Mouse (Mus musculus) left cerebral cortex, adult 2 months (tissue): Measurements from ENCODE around the gene Mis12. TPM values are rescaled to one million over a fixed set of nuclear protein-coding genes. Genes with fewer than 3 reads are reported as not detected.

Source experiments
- DNase-seq, 2 experiments: peaks; one replicate each; pipeline ENCODE4 v3.0.0; 2021 to 2022; ENCODE audit warnings: low spot score in 2 of 2, mixed read lengths in 1 of 2; ENCODE audit errors: extremely low spot score in 1 of 2
- H3K27ac ChIP-seq: fragments of 200-600 bp; 2 replicates; pipeline ENCODE4 v1.8.1; 2022
- H3K4me3 ChIP-seq: fragments of 200-600 bp; 2 replicates; pipeline ENCODE4 v1.8.1; 2022
- CTCF ChIP-seq: fragments of 200-600 bp; IDR thresholded peaks from 2 replicates; pipeline ENCODE4 v1.8.1; 2022; ENCODE audit warnings: antibody characterized with exemption, mild to moderate bottlenecking, moderate library complexity
- intact Hi-C: fragments of 180-260 bp; cut with DNase I; formaldehyde crosslinking; loops from one replicate; pipeline ENCODE4 v1.15.1; 2025
- long read RNA-seq, 2 experiments: library from polyadenylated mRNA; stranded (forward); transcript quantifications; one replicate each; pipeline ENCODE4 v2.0.0; 2021; ENCODE audit warnings: borderline mapping rate in 2 of 2
- total RNA-seq, 2 experiments: library from RNA; stranded (reverse); gene quantifications; 2 replicates each; pipeline ENCODE4 v1.2.3; 2021

Gene Mis12
- 10 to 100 TPM; 18.6 to 18.9 TPM for total RNA-seq
- long read RNA-seq, experiment 1, transcript Mis12-201 (3 exons, 3,003 nt): major isoform, 14 of 18 reads
- long read RNA-seq, experiment 1, partial matches to known transcripts: 0 of 18 reads
- long read RNA-seq, experiment 1, other reads (novel, unspliced or antisense): 3 of 18 reads
- long read RNA-seq, experiment 2, transcript Mis12-201 (3 exons, 3,003 nt): major isoform, 14 of 14 reads
- long read RNA-seq, experiment 2, partial matches to known transcripts: 0 of 14 reads
- long read RNA-seq, experiment 2, other reads (novel, unspliced or antisense): 0 of 14 reads

DNA sequence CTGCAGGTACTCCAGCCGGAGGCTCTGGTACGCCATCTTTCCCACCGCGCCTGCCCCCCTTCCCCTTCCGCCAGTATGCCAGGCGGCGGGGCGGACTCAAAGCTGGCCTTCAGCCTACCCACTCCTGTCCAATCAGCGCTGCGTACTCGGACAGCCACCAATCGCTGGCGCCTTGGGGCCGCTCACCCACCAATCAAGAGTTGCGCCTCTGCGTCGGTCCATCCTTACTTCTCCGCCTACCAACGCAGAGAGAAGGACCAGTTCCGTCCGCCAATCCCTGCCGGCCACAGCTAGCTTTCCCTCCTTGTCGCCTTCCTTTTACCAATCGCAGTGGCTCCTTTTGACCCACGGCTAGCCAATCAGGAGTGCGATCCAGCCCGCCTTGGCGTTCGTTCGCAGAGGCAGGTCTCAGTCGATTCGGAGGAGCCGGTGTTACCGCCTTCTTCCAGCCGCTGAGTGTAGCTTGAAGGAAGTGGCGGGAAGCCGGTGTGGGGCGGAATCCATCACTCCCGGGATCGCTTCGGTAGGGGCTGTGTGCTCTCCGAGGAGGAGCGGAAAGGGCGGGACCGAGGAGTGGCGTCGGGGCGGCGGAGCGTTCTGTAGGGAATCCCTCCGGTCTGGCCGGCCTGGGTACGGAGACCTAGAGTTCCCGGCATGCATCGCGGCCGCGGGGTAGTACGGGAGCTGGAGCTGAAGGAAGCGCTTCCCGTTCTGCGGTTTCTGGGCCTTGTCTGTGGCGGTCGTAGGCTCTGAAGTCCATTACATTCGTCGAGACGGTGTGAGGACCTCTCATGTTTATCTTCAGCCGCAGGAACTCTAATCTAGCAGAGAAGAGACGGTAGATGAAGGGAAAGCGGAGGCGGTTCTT is at the start of gene Mis12, which contains the start of gene Derl2:
TSS of gene Mis12 (plus strand) at position 411 of the 868 bp plus-strand sequence.
TSS of gene Derl2 (minus strand) at position 641 of the 868 bp plus-strand sequence.
- Histone ChIP-seq H3K4me3 (peak within 1 kb of the TSS; percentile 78), H3K27ac (peak within 1 kb of the TSS; percentile 90)
- TF ChIP-seq CTCF: no peak; the same call in 1 of the 2 replicates
- DNase-seq: peak; percentile 96 to 99
- intact Hi-C loops: loop anchor here (1.0 kb wide), 1 partner anchor 15 kb away; the partner anchor contains the start of gene Dhx33

DNA sequence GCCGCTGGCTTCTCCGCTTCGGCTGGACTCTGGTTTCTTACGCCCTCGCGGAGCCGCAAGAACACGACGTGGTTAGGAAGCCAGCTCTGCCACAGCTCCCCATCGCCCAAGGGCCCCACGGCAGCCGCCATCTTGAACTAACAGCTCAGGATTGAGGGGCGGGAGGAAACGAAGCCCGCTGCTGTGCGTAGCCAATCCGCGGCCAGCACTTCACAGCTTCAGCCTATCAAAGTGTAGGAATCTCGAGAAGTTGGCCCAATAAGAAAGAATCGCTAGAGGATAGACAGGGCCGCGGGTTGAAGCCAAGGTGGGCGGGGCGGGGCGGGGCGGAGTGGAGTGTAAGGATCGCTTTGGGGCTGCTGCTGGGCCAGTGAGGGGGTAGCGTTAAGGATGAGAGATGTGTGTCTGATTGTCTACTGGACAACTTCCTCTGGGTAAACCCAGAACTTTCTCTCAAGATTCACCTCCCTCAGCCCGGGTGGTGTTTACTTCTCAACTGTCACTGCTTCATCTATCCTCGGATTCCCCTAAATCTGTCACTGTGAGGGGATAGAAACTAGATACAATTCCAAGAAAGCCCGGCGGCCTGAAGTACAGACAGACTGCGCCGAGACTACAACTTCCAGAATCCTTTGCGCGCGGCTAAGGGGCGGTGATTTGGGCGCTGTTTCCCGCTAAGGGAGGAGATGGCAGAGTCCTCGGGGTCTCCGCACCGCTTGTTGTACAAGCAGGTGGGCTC is 49.4 kb upstream of the Mis12 start, which contains the start of the genes Nup88 and Rpain:
TSS of gene Nup88 (minus strand) at position 153 of the 739 bp plus-strand sequence.
TSS of gene Rpain (plus strand) at position 393 of the 739 bp plus-strand sequence.
- TF ChIP-seq CTCF: no peak
- peak; percentile 90 to 92 for DNase-seq
- Histone ChIP-seq H3K27ac (peak within 1 kb of the TSS; percentile 96), H3K4me3 (peak within 1 kb of the TSS; percentile 90)
- intact Hi-C loops: no loop called here

DNA sequence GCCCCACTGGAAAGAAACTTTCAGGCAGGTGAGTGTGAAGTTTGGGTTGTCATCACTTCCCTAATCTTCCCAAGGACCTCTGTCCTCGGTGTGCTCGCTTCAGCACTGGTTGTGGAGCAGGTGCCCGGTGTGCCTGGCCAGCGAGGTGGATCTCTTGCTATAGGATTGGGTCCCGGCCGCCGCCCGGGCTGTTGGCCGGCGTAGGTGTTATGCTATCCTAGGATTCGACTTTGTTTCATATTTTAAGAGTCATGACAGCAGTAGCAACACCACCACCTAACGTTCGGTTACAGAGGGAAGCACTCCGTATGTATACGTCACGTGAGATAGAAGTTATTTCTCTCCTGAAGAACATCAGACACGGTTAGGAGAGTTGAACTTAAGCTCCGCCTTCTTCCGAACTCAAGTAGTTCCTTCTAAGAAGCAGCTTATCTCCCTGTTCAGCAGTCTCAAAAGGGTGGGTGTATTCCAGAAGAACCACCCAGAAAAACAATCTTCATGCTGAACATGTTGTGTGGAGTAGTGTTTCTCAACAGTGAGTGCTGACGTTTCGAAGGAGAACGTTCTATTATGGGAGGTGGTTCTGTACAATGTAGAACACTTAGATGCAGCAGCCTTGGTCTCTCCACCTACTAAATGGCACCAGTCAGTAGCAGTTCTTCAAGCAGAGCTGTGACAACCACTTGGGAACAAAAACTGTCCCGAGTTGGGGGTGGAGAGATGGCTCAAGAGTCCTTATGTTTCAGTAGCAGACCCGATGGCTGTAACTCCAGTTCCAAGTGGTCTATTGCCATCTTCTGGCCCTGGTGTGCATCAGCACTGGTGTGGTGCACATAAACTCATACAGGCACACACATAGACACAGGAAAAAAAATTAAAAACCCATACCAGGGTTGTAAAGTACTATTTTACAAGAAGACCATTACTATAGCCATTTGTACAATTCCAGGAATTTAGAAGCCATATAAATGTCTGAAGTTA is 48.6 kb upstream of the Mis12 start:
- no peak for DNase-seq
- peak overlapping the region; percentile 90 for H3K4me3 ChIP-seq
- intact Hi-C loops: no loop called here
- TF ChIP-seq CTCF: no peak; the same call in 1 of the 2 replicates
- peak overlapping the region; percentile 85 for H3K27ac ChIP-seq

DNA sequence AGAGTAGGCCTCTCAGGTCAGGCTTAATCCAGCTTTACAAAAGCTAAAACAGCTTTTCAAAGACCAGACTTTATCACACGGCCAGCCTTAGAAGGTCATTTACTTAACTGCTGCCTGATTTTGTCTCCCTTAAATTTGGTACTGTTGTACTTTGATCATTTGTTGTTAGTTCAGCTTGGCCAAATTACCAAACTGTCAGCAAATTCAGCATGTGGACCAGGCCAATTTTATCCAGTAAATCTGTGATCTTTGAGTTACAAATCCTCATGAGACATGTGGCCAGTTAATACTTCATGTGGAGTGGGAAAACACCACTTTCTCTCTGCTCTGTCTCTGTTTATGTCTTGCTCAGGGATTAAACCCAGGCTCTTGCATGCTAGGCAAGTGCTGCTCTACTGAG is 46.8 kb upstream of the Mis12 start:
- intact Hi-C loops: no loop called here
- Histone ChIP-seq H3K27ac (no peak overlapping the region), H3K4me3 (no peak overlapping the region)
- TF ChIP-seq CTCF: no peak
- DNase-seq: no peak

DNA sequence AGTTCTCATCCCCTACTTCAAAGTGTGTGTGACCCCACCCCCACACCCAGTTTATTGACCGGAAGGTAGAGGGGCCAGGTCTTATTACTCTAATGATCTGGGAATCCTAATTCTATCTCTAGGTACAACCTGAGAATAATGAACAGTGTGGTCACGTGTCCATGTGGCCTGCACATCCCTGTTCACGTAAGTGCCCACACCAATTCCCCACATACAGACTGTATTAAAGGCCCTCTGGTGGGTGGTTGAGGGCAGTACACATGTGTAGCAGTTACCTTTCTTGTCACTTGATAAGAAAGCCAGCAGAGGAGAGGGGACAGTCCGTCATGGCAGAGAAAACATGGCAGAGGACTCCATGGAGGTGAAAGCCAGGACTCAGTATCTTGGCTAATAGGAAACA is 45.5 kb upstream of the Mis12 start:
- no peak for DNase-seq
- intact Hi-C loops: no loop called here

DNA sequence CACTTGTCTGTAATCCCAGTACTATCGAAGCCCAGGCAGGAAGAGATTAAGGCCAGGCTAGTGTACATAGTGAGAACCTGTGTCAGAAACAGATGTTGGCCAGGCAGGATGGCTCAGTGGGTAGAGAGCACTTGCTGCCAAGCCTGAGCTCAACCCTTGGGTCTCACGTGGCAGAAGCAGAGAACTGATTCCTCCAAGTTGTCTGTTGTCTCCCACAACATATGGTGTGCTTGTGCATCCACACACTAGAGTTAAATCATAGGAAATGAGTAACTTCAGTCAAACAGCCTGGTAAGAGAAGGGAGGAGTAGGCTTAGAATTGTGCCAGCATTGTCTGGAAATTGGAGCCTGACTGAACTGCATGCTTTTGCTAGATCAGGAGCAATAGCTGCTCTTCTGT is 44.2 kb upstream of the Mis12 start:
- DNase-seq: no peak
- intact Hi-C loops: no loop called here
- TF ChIP-seq CTCF: no peak
- Histone ChIP-seq H3K27ac (no peak overlapping the region), H3K4me3 (no peak overlapping the region)

More for the DNA sequence above, 45.5 kb upstream of the Mis12 start:
- no peak overlapping the region for H3K27ac ChIP-seq
- peak; percentile 26 for TF ChIP-seq CTCF
- H3K4me3 ChIP-seq: no peak overlapping the region

DNA sequence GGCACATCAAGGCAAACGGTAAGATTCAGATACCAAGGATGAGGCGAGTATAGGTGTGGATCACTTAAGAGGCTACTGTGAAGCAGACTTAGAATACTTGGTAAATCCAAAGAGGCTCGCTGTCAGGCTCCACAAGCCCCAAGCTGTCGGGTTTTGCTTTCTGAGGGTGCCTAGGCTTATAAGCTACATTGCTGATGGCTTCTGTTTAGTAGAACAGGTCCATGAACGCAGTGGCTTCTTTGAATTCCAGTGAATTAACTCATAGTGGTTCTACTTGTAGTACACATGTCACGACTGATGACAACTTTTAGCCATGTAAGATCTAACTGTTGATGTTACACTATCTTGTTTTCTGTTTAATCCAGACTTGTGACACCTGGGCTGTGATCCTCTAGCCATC is 42.1 kb upstream of the Mis12 start:
- intact Hi-C loops: no loop called here
- Histone ChIP-seq H3K4me3 (no peak overlapping the region), H3K27ac (no peak overlapping the region)
- DNase-seq: no peak
- TF ChIP-seq CTCF: no peak

DNA sequence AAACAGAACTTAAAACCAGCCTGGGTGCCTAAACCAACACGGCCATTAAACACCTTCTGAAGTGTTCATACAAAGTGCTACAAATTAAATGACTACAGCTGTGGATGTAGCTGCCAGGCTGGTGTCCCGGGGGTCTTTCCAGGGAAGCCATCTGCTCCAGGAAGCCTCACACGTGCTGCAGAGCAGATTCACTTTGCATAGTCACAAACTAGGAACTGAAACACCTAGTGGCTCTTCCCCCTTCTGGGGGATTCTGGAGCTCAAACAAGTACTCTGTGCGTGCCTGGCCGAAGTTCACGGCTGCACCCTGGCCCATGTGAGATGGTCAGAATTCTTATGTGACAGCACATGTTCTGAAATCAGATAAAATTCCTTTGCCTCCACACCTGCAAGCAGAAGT is 39.2 kb upstream of the Mis12 start:
- intact Hi-C loops: loop anchor here (5.0 kb wide), 1 partner anchor 72 kb away; no protein-coding TSS in a partner anchor
- no peak for TF ChIP-seq CTCF
- H3K27ac ChIP-seq: no peak overlapping the region
- no peak overlapping the region for H3K4me3 ChIP-seq
- DNase-seq: no peak

DNA sequence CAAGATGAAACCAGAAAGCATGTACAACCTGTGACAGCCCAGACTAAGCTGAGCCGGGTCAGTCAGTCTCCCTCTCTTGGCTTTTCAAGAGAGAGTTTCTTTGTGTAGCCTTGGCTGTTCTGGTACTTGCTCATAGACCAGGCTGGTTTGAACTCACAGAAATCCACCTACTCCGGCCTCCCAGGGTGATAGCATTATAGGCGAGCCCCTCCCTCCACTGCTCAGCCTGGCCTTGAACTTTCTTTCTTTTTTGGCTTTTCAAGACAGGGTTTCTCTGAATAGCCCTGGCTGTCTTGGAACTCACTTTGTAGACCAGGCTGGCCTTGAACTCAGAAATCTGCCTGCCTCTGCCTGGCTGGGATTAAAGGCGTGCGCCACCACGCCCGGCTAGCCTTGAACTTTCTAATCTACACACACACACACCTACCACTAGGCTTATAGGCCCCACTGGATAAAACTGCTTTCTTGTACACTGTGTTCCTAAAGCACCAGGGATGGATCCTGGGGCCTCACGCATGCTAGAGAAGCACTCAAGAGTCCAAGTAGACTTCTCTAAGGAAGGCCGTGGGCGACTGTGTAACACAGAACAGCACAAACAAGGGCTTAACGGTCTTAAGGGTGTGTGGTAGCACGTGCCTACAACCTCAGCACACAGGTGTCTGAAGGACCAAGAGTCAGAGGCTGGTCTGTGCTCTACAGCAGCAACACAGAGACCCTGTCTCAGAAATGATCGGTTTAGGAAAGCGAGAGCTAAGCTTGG is 38.5 kb upstream of the Mis12 start:
- TF ChIP-seq CTCF: no peak
- no peak for DNase-seq
- Histone ChIP-seq H3K4me3 (no peak overlapping the region), H3K27ac (no peak overlapping the region)
- intact Hi-C loops: loop anchor here (5.0 kb wide), 1 partner anchor 71 kb away; no protein-coding TSS in a partner anchor

DNA sequence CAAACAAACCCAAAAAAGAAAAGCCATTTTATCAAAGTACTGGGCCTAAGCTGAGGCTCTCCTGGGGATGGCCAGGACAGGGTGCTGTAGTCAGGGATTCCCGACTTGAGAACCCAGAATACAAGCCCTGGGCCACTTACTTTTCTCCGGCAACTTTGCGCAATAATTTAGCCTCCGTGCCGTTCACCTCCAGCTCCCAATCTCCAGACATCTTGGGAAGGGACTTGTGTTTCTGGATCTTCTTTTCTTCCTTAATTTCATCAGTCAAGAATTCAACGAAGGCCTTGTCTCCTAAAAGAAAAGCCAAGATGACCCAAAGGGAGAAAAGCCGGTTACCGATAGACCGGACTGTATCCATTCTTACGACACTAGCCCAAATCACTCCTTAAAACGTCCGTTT is 37.4 kb upstream of the Mis12 start:
- H3K4me3 ChIP-seq: peak overlapping the region; percentile 83
- intact Hi-C loops: loop anchor here (1.0 to 5.0 kb wide), 2 partner anchors 22 to 70 kb away; partner anchors contain the start of gene Dhx33
- DNase-seq: no peak
- no peak for TF ChIP-seq CTCF
- H3K27ac ChIP-seq: no peak overlapping the region; the same call in 1 of the 2 replicates
